Mouse (Mus musculus): ENCODE measurements around the gene 2810004N23Rik.

GRCm38 (mm10) chr8:124794486-124794780 lies 68.5 kb downstream of the 2810004N23Rik start:
- no peak for TF ChIP-seq POLR2A (IDR thresholded peaks at IDR 0.05; ENCODE audit: insufficient read length, low read depth)
- no peak for TF ChIP-seq USF1 (IDR thresholded peaks at IDR 0.05; ENCODE audit: low read depth)
- TF ChIP-seq MAX (IDR thresholded peaks at IDR 0.05; ENCODE audit: low read depth), result no peak
- no peak for TF ChIP-seq E2F4 (IDR thresholded peaks at IDR 0.05; ENCODE audit: insufficient read depth)
- no peak for TF ChIP-seq POLR2AphosphoS2 (IDR thresholded peaks at IDR 0.05; ENCODE audit: insufficient read length, low read depth)
- no peak for TF ChIP-seq CEBPB (IDR thresholded peaks at IDR 0.05; ENCODE audit: insufficient read depth, poor library complexity, severe bottlenecking)
- no peak for TF ChIP-seq MYOD1 (IDR thresholded peaks at IDR 0.05; ENCODE audit: control insufficient read depth in 1 of 3, insufficient read length in 2 of 3, low read depth in 2 of 3)
- no peak for TF ChIP-seq TCF12 (IDR thresholded peaks at IDR 0.05; ENCODE audit: insufficient read depth, poor library complexity, severe bottlenecking)

Data from myocyte (in vitro differentiated cells).